Mouse (Mus musculus) adrenal gland (tissue): ENCODE measurements around the gene Ppard.

Source experiments
- intact Hi-C: fragments of 180-260 bp; cut with DNase I; formaldehyde crosslinking; loops from one replicate; pipeline ENCODE4 v1.15.1; 2025

Ppard gene

DNA sequence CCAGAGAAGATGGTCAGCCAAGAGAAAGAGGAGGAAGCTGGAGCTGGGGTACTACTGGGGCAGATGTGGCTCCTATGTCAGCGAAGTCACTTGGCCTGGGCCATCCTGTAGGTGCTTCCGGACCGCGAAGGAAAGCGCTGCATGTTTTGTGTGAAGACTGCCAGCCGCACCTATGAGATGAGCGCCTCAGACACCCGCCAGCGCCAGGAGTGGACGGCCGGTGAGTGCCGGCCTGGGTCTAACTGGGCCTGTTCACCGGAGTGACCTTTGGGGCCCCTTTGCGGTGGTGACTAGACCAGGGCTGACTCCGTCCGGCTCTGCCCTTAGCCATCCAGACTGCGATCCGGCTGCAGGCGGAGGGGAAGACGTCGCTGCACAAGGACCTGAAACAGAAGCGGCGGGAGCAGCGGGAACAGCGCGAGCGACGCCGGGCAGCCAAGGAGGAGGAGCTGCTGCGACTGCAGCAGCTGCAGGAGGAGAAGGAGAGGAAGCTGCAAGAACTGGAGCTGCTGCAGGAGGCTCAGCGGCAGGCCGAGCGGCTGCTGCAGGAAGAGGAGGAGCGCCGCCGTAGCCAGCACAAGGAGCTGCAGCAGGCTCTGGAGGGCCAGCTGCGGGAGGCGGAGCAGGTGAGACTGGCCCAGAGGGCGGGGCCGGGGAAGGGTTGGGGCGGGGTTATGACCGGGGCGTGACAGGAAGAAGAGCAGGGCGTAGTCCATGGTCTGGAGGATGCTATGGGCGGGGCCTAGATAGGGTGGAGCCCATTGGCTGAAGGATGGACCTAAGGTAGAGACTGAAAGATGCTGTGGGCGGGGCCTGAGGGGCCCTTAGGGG is 8.7 kb upstream of the Ppard start:
- intact Hi-C loops: no loop called here

DNA sequence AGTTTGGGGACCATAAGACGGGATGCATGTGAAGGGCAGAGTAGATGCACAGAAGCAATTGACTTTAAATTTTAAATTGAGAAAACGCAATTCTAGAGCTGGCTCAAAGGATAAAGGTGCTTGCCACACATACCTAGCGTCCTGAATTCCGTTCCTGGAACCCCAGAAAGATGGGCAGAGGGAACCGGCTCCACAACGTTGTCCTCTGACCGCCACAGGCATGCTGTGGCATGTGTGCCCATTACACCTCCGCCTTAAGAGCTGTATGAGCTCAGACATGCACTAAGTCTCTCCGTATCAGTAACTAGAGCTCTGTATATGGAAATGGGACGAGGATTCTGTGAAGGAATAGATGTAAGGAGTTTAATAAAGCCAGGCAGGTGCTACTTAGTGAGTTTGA is 7.9 kb upstream of the Ppard start:
- intact Hi-C loops: loop anchor here (5.0 kb wide), 1 partner anchor 158 kb away; no protein-coding TSS in a partner anchor

DNA sequence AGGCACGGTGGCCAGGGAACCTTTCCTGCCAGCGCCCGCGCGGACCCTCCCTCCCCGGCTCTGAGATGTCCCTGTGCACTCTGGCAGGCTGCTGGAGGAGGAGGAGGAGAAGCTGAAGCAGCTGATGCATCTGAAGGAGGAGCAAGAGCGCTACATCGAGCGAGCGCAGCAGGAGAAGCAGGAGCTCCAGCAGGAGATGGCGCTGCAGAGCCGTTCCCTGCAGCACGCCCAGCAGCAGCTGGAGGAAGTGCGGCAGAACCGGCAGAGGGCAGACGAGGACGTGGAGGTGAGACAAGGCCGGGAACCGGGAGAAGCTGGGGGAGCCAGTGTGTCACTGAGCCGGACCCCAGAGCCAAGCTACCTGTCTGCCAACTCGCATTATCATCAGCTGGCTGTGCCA is 6.5 kb upstream of the Ppard start:
- intact Hi-C loops: loop anchor here (1.0 to 5.0 kb wide), 2 partner anchors 83 to 156 kb away; no protein-coding TSS in a partner anchor

DNA sequence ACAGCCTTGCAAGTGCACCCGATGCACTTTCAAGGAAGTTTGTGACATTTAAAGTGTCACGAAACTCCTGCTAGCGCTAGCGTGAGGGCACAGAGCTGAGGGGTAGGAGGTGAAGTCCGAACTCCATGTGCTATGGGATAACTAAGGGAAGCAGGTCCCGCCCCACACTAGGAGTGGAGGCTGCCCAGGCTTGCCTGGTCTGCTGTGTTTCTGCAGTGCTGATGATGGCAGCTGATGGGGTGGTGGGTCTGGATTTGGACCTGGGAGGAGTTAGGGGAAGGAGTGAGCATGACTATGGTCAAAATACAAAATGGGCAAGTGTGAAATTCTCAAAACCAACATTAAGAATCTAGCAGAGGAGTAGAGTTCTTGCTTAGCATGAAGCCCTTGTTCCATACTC is 2.0 kb upstream of the Ppard start:
- intact Hi-C loops: no loop called here

DNA sequence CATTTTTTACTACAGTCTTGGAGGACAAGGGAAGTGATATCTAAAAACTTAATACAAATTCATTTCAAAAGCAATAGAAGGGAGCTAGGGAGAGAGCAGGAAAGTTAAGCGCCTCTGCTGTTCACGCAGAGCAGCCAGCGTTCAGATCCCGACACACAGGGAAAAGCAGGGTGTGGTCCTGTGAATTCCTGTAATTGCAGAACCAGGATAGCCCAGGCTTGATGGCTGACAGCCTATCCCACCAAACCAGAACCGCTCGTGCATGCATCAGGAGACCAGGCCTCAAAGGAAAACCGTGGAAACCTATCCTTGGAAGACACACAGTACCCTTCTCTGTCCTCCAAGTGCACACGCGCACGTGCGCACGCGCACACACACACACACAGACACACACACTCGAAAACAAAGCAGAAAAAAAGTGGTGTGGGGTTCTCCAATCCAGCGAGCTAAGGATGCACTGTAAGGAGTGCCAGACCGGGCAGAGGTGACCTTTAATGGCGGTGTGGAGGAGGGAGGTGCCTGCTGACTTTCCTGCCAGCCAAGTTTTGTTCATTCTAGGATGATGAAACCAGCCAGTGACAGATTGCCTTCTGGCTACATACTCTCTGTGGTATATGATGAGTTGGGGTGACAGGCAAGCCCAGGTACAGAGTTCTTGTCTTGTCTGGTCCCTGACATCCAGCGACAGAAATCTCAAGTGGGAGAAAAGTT is 1.3 kb upstream of the Ppard start:
- intact Hi-C loops: no loop called here

DNA sequence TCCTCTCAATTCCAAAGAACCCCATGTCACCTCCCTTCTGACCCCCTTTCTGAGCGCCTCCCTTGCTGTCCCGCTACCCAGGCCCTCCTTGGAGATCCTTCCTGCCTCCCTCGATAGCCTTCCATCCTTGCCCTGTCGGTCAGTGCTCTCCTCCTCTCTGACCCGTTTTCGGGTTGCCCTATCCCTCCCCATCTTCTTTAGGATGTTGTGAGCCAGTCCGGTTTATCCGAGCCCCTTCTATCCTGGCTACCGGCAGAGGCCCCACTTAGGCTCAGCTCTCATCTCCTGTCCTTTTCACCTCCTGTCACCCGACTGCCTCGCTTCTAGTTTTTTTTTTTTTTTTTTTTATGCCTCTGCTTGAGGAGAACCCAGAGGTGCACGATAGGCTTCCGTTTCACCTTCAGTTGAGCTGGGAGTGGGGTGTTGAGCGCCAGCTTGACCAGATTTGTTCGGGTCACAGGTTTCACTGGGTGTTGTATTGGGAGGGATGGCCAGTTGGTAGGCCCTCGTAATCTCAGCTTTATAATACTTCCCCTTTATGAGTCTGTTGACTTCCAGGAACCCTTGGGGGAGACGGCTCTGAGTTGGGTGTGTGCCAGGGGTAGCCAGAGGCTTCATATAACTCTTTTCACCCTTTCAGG is 711 bp downstream of the Ppard start:
- intact Hi-C loops: no loop called here

DNA sequence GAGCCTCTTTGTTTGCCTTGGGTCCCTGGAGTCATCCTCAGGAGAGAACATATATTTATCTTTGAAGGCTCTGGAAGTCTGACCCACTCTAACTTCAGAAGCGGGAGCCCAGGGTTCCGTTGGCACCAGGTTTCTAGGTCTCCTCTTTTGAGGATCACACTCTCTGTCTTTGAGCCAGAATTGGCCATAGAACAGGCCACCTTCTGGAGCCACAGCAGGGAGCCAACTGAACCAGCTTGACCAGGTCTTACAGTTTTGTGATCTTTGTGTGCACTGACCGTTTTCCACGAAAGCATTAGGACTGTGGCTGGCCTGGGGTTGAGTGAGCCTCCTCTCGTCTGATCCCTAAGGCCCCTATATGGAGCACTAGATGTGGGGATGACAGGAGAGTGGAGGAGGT is 2.1 kb downstream of the Ppard start:
- intact Hi-C loops: no loop called here

DNA sequence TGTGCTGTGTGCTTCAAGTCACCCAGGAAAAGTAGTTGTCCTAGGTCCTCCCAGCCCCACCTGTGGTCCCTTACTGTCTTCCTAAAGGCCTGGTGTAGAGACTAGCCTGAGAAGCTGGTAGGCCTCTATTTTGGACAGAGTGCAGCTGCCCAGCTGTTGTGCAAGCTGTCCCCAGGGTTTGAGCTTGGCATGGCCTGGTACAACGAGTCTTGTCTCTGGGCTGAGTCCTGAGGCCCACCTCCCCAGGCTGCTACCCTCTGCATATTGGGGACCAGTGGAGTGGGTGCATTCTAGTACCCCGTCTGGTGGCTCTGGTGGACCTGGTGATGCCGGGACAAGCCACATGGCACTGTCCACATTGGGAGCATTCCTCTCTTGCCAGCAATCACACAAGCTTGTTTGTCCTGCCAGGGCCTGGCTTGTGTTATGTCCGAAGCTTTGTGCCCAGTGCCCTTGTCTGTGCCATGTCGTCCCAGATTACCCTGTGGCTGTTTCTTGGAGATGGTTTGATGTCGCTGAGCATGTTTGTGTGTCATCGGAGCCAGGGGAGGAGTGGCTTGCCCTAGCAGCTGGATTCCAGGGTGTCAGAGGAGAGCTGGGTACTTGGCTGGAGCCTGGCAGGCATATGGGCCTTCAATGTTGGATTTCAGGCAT is 3.6 kb downstream of the Ppard start:
- intact Hi-C loops: no loop called here

DNA sequence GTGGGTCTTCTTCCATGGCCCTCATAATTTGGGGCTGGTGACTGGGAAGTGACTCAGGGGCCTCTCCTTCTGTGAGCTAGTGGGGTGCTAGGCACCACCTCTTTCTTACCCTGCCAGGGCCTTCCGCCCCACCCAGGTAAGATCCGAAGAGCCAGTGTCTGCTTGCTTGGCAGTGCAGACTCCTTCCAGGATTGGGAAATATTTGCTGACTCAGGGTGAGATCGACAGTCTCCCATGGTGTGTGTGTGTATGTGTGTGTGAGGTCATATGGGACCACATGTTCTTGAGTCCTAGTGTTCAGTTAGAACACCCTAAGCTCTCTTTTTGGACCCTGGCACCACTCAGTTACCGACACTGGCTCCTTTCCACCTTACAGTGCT is 4.1 kb downstream of the Ppard start:
- intact Hi-C loops: no loop called here

DNA sequence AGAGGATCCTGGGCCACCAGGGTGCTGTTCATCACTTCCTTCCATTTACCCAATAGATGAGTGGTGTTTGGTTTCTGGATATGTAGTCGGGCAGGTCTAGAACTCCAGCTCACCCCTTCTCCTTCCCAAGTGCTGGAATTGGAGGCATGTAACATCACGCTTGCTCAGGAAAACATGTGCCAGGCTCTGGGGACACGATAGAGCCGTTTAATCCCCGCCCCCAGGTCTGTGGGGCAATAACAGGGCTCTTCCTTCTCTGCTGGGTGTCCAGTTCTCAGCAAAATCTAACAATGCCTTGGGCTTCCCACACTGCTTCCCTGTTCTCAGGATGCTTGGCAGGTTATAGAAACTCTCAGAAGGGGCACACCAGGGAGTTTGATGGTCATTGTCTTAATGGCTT is 4.9 kb downstream of the Ppard start:
- intact Hi-C loops: no loop called here

DNA sequence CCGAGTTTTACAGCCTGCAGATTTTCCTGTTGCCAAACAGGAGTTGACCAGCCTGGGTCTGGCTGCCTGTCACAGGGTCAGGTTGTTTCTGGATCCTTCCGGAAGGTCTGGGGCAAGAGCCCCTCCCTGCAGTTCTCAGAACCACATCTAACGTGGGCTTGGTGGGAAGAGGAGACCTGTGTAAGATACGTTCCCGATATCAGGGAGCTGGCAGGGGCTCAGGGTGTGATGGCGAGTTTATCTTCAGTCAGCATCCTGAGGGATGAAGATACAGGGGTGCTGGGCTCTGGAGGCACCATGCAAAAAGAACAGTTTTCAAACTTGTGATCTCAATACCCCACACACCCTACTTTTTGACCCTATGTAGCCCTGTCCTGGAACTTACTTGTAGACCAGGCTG is 5.4 kb downstream of the Ppard start:
- intact Hi-C loops: no loop called here

DNA sequence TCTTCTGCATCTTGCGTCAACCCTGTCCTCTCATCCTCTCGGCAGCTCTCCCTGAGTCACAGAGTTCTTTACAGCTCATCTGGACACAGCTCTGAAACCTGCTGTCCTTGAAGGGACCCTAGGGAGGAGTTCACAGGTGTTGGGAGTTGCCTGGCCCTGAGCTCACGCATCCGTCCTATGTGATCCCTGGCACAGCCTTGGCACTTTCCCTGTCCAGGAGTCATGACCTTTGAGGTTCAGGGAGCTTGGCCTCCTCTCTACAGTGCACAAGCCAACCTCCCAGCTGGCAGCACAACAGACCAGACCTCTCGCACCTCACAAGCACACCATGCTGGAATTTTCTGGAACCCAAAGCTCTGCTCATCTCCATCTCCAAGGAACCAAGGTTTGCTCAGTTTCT is 8.3 kb downstream of the Ppard start:
- intact Hi-C loops: no loop called here

DNA sequence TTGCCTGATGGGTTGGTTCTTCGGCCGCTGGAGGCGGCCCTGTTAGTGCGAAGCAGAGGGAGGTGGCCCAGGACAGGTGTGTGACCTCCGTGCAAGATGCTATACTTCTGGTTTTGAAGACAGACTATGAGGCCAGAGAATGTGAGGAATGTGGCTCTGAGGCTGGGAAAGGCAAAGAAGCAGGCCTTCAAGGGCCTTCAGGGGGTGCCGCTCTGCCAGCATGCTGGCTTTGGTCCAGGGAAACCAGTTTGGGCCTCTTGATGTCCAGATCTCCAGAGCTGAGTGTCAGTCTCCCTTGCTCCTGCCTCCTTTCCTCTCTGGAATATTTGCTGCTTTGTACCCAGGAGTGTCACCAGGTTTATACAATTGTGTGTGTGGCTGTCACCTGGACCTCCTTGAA is 9.8 kb downstream of the Ppard start:
- intact Hi-C loops: no loop called here

DNA sequence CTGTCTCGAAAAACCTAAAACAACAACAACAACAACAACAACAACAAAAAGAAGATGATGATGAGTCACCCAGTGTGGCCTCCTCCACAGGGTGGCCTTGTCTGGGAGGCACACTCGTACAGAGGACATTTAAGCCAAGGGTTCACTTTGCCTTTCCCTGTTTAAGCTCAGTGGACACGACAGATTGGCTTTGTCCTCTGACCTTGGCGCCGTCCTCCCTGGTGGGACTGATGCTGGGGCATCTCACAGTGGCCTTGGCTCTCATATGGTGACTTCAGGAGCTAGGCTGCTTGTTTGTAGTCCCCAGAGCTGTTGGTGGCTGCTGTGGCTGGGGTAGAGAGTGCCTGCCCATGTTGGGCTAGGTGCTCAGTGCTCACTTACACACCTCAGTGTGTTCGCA is 11.7 kb downstream of the Ppard start:
- intact Hi-C loops: no loop called here

DNA sequence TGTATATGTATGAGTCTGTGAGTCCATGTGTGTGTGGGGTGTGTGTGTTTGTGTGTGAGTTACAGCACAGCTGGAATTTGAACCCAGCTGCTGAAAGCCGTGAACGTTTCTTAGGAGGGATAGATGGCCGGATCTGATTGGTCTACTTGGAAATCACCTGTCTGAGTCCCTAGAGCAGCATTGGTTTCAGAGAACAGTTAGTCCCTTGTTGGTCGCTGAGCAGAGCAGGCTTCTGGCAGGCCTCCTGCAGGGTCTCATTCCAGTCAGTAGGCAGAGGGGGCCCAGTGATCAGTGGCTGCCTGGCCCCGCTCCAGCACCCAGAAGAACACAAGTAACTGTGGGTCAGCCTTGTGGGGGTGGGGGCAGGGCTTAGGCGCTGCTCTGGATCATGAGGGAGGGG is 12.2 kb downstream of the Ppard start:
- intact Hi-C loops: no loop called here

DNA sequence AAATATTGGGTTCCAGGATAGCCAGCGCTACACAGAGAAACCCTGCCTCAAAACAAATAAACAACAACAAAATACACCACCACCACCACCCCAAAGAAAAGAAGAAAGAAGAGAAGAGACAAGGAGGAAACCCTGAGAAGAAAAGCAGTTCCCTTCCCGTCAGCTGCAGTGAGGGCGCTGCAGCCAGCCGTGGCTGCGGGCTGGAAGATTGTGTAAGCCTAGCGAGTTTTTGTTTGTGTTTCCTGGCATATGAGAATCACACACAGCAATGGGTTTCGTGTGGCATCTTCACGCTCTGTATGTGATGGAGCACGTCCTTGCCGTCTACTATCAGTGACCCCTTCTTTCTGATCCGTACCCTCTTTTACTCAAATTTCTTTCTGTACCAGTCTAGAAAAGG is 14.1 kb downstream of the Ppard start:
- intact Hi-C loops: no loop called here

DNA sequence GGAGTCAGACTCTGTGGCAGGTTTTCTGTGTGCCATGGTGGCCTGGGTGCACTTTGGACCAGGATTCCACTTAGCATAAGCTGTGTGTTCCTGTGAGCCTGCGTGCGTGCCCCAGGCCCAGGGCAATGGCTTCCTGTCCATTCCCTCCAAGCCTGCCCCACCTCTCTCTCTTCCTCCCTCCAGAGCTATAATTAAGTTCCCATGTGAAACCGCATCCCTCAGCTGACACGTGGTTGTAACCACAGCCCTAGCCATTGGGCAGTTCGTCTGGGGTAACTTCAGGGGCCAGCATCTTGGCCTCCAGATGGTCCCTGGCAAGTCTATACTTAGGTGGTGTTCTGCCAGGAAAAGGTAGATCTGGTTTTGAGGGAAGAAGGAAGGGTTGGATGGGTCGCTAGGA is 15.1 kb downstream of the Ppard start:
- intact Hi-C loops: no loop called here

DNA sequence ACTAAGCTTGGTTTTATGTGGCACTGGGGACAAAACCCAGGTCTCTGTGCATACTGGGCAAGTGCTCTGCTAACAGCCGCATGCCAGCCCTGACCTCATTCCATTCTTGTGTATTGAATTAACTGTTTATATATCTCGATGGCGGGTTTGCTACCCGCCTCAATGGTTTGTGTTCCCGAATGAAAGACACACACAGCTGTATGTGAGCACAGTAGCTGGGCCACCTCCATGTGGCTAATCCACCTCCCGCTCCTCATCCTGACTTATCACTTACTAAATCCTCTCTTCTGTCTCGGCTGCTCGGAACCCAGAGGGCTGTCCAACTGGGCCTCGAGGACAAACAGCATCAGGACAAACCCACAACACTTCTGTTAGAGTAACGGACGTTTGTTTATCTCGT is 16.6 kb downstream of the Ppard start:
- intact Hi-C loops: no loop called here

DNA sequence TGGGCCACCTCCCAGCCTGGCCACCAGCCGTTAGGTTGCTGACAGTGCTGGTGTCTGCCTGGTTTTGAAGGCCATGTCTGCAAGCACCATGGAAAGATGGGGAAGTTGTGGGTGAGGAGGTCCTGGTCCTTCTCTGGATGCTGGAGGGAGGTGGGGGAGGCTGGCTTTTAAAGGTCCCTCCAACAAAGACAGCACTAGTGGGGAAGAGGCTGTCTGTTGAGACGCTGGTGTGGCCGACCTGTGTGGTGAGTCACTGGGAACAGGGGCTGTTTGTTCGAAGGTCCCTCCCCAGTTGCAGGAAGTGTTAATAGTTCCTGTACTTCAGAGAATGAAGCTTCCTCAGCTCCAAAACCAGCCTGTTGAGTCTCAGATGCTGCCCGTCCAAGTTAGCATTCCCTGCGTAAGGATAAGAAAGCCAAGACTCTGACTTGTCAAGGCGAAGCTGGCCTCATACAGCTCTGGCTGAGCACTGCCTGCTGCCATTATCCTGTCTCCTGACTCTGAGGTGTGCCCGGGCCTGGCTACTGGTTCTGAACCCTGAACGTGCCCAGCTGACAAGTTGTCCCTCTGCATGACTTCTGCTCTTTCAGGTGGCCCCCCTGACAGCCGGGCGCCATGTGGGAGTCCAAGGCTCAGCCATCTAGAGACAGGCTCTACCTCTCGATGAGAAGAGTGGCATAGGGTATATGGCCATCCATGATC is 19.2 kb downstream of the Ppard start:
- intact Hi-C loops: no loop called here

DNA sequence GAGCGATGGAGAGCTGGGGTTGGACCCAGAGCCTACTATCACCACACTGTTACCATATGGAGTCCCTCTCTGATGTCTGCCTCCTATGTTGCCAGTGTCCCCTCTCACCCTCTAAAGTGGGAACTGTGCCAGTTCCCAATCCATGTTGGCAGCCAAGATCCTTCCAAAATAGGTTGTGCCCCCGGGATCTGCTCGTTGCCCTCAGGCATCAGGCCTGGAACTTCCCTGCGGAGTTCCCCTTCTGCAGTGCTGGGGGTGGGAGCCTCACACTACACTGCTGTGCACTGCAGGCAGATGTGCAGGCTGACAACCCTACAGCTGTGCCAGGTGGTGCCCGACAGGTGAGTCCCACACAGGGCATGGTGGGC is 19.8 kb downstream of the Ppard start:
- intact Hi-C loops: no loop called here

DNA sequence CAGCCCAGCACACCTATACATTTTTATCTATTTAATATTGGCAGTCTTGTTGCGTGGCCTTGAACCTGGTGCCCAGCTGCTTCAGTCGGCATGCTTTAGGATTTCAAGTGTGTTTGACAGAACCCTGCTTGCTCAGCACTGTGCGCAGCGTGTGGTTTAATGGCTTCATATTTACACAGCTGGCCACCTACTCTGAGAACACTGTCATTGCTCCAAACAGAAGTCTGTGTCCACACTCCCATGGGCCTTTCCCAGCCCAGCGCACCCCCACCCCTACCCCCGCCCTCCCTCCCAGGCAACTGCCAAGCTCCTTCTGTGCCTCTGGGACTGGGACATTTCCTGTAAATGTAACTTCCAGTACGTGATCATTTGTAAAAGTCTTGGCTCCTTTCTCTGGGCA is 20.7 kb downstream of the Ppard start:
- intact Hi-C loops: no loop called here
